Mouse (Mus musculus) olfactory bulb, adult 2 months (tissue): ENCODE data around the gene Lipc.

Source experiments
- CTCF ChIP-seq: fragments of 200-500 bp; IDR thresholded peaks from 2 replicates; pipeline ENCODE4 v1.5.1; 2012; ENCODE audit warnings: low read depth, mild to moderate bottlenecking, low read length, moderate library complexity; ENCODE audit not compliant: insufficient read depth
- POLR2A ChIP-seq: fragments of 200-500 bp; IDR thresholded peaks from 2 replicates; pipeline ENCODE4 v1.6.1; 2012; ENCODE audit warnings: mild to moderate bottlenecking, low read depth, low read length, moderate library complexity; ENCODE audit not compliant: insufficient read depth

GRCm38 (mm10) chr9:70958381-70958780 is 6.4 kb upstream of the Lipc start:
- TF ChIP-seq POLR2A (no peak), CTCF (no peak)
